In the genomic region with DNA sequence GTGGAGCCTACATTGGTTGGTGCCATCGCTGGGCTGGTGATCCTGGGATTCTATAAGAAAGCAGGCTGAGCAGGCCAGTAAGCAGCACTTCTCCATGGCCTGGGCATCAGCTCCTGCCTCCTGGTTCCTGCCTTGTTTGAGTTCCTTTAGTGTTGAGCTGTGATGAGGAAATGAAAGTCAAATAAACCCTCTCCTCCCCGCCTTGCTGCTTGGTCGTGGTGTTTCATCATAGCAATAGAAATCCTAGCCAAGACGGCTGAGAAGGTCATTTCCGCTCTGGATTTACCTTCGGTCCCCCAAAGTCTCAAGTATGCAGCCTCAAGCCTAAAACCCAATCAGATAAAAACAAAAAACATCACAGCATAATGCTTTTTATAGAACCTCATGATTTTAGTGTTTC, we compare ENCODE assay signal across 23 mouse cellular contexts.
DNase-seq lines count a peak whose midpoint lies in the region; ATAC-seq and TF ChIP-seq lines count a peak whose summit lies in the region.
"Had no signal": no experiment of that assay in that cellular context is flagged by ENCODE, and none has a peak within 500 bp of the region (broad histone marks: within the 10 kb centered on the region; RNA-seq: fewer than 3 reads in every experiment).

No protein-coding gene starts in this region.

- no peak overlapping the region for H3K4me2 ChIP-seq in intestine, postnatal 0 days (replicated peaks; ENCODE audit: low read depth)
- no peak overlapping the region for H3K4me2 ChIP-seq in intestine, embryonic 16.5 days (ENCODE audit: low read depth, low read length)
- H3K4me2 ChIP-seq in stomach, postnatal 0 days (replicated peaks; ENCODE audit: low read depth), result no peak overlapping the region
- H3K4me2 ChIP-seq: forebrain, embryonic 13.5 days; heart, embryonic 11.5 days; hindbrain, embryonic 12.5 days; hindbrain, embryonic 15.5 days had no signal

- no peak for TF ChIP-seq EP300 in stomach, postnatal 0 days (optimal IDR thresholded peaks at IDR 0.05)

- no peak overlapping the region for H3K9ac ChIP-seq in intestine, postnatal 0 days (ENCODE audit: low read depth, low read length)
- H3K9ac ChIP-seq in intestine, embryonic 16.5 days (ENCODE audit: low read depth, low read length), result no peak overlapping the region
- H3K9ac ChIP-seq in stomach, postnatal 0 days (ENCODE audit: low read length), result no peak overlapping the region
- H3K9ac ChIP-seq: forebrain, embryonic 13.5 days; hindbrain, embryonic 12.5 days; hindbrain, embryonic 15.5 days had no signal

- H3K4me1 ChIP-seq in intestine, postnatal 0 days (replicated peaks; ENCODE audit: control insufficient read depth, insufficient read depth, low read length), result peaks cover 3% of the 10 kb centered on the region; the same call in 1 of the 2 replicates
- H3K4me1 ChIP-seq in intestine, embryonic 16.5 days (ENCODE audit: control insufficient read depth, insufficient read depth, low read length), result 0 out of 2 replicates have a peak, but pooled peaks cover 2% of the 10 kb centered on the region
- no peaks in the 10 kb centered on the region for H3K4me1 ChIP-seq in stomach, postnatal 0 days (replicated peaks; ENCODE audit: control insufficient read depth, insufficient read depth)
- H3K4me1 ChIP-seq: forebrain, embryonic 10.5 days; forebrain, embryonic 13.5 days; hindbrain, embryonic 12.5 days; hindbrain, embryonic 15.5 days had no signal

- no peaks in the 10 kb centered on the region for H3K36me3 ChIP-seq in intestine, postnatal 0 days (ENCODE audit: control insufficient read depth, insufficient read depth)
- no peaks in the 10 kb centered on the region for H3K36me3 ChIP-seq in intestine, embryonic 16.5 days (ENCODE audit: control insufficient read depth, insufficient read depth, low read length)
- H3K36me3 ChIP-seq in stomach, postnatal 0 days (ENCODE audit: control insufficient read depth, insufficient read depth, low read length), result no peaks in the 10 kb centered on the region
- H3K36me3 ChIP-seq: forebrain, embryonic 10.5 days; hindbrain, embryonic 12.5 days; hindbrain, embryonic 15.5 days had no signal

- peak; percentile 35; the same call in 1 of the 2 replicates for ATAC-seq in intestine, postnatal 0 days
- no peak for ATAC-seq in intestine, embryonic 16.5 days
- peak; percentile 34; the same call in 1 of the 2 replicates for ATAC-seq in common myeloid progenitor, adult 5-6 weeks (replicated peaks; ENCODE audit: low read depth, poor library complexity, severe bottlenecking)
- peak; percentile 73 for ATAC-seq in megakaryocyte progenitor cell, adult 5-6 weeks (replicated peaks; ENCODE audit: poor library complexity)
- ATAC-seq in stomach, postnatal 0 days (ENCODE audit: low FRiP score, low TSS enrichment), result peak; percentile 39
- ATAC-seq: CD4-positive, CD25-positive, alpha-beta regulatory T cell, adult 4 months; forebrain, embryonic 13.5 days; forebrain, embryonic 16.5 days had no signal

- H3K4me3 ChIP-seq in intestine, postnatal 0 days (ENCODE audit: low read depth, low read length), result no peak overlapping the region
- no peak overlapping the region for H3K4me3 ChIP-seq in intestine, embryonic 16.5 days (ENCODE audit: low read length)
- no peak overlapping the region for H3K4me3 ChIP-seq in stomach, postnatal 0 days (ENCODE audit: low read depth, low read length)
- H3K4me3 ChIP-seq: forebrain, embryonic 10.5 days; forebrain, embryonic 13.5 days; heart, adult 2 months; hindbrain, embryonic 12.5 days; hindbrain, embryonic 15.5 days had no signal

- WGBS in intestine, postnatal 0 days, result 51% methylated on average over 6 of the region's 6 CpGs
- 67% methylated on average over 6 of the region's 6 CpGs for WGBS in intestine, embryonic 16.5 days
- WGBS in stomach, postnatal 0 days, result 66% methylated on average over 6 of the region's 6 CpGs

- no peak overlapping the region for H3K27ac ChIP-seq in intestine, postnatal 0 days (ENCODE audit: low read depth, low read length)
- H3K27ac ChIP-seq in intestine, embryonic 16.5 days (ENCODE audit: low read length), result no peak overlapping the region
- no peak overlapping the region for H3K27ac ChIP-seq in stomach, postnatal 0 days (replicated peaks)
- H3K27ac ChIP-seq: forebrain, embryonic 10.5 days; forebrain, embryonic 13.5 days; heart, adult 2 months; hindbrain, embryonic 12.5 days; hindbrain, embryonic 15.5 days had no signal

- no peaks in the 10 kb centered on the region for H3K27me3 ChIP-seq in intestine, postnatal 0 days (replicated peaks; ENCODE audit: control insufficient read depth, insufficient read depth, low read length)
- no peaks in the 10 kb centered on the region for H3K27me3 ChIP-seq in intestine, embryonic 16.5 days (replicated peaks; ENCODE audit: control insufficient read depth, insufficient read depth, low read length)
- H3K27me3 ChIP-seq in stomach, postnatal 0 days (ENCODE audit: control insufficient read depth, insufficient read depth, low read length), result no peaks in the 10 kb centered on the region
- H3K27me3 ChIP-seq: forebrain, embryonic 13.5 days; hindbrain, embryonic 12.5 days; hindbrain, embryonic 15.5 days had no signal

- TF ChIP-seq CTCF in intestine, postnatal 0 days (IDR thresholded peaks at IDR 0.05; ENCODE audit: low read depth), result no peak
- TF ChIP-seq CTCF in stomach, postnatal 0 days (IDR thresholded peaks at IDR 0.05; ENCODE audit: low read depth), result no peak

- no peaks in the 10 kb centered on the region for H3K9me3 ChIP-seq in intestine, postnatal 0 days (ENCODE audit: control insufficient read depth)
- no peaks in the 10 kb centered on the region for H3K9me3 ChIP-seq in intestine, embryonic 16.5 days (ENCODE audit: control insufficient read depth, low read length)
- H3K9me3 ChIP-seq in stomach, postnatal 0 days (ENCODE audit: control insufficient read depth, low read length), result no peaks in the 10 kb centered on the region
- H3K9me3 ChIP-seq: forebrain, embryonic 10.5 days; forebrain, embryonic 13.5 days; hindbrain, embryonic 12.5 days; hindbrain, embryonic 15.5 days had no signal

- peak; percentile 30 for DNase-seq in stomach, postnatal 0 days (ENCODE audit: low spot score)
- no peak for DNase-seq in right cerebral cortex, postnatal 36 days (ENCODE audit: low spot score in 2 of 2)
- no peak for DNase-seq in gastrocnemius, postnatal 10 days
- DNase-seq: adrenal gland, adult 2 months; adrenal gland, postnatal 14 days; cerebellum, adult 11 months; cerebellum, adult 2 months; cerebellum, adult 9-11 months; cerebellum, postnatal 25 days; embryo, embryonic 11 days; gastrocnemius, postnatal 25 days; heart, adult 2 months had no signal
